Mouse (Mus musculus) heart, adult 2 months (tissue): Measurements from ENCODE around the gene Ripor3.

Experiments used
- CTCF ChIP-seq: fragments of 200-600 bp; IDR thresholded peaks from 2 replicates; pipeline ENCODE4 v1.8.1; 2022; ENCODE audit warnings: antibody characterized with exemption, mild to moderate bottlenecking, moderate library complexity
- POLR2A ChIP-seq: fragments of 200-500 bp; IDR thresholded peaks from 2 replicates; pipeline ENCODE4 v1.6.1; 2011; ENCODE audit warnings: mild to moderate bottlenecking, low read depth, low read length, control low read depth; ENCODE audit not compliant: insufficient read depth

GRCm38 (mm10) chr2:168006489-168006888 lies 3.9 kb downstream of the Ripor3 start:
- TF ChIP-seq CTCF = no peak
- TF ChIP-seq POLR2A = no peak
